Mouse (Mus musculus): ENCODE data around the gene Cst8. TPM values are rescaled to one million over a fixed set of nuclear protein-coding genes. Genes with fewer than 3 reads are reported as not detected.
A peak's percentile ranks its signal among the peaks of the same experiment; 100 is the strongest.
"Not testable (repeated sequence)": the region's sequence is repeated elsewhere in the genome, so short reads cannot be mapped to it uniquely, and the experiment has no call there.

Cst8 gene
- not detected in 2 replicates for polyA plus RNA-seq (2011; ENCODE audit: insufficient read depth, insufficient read length, low read depth, missing spikeins)

DNA sequence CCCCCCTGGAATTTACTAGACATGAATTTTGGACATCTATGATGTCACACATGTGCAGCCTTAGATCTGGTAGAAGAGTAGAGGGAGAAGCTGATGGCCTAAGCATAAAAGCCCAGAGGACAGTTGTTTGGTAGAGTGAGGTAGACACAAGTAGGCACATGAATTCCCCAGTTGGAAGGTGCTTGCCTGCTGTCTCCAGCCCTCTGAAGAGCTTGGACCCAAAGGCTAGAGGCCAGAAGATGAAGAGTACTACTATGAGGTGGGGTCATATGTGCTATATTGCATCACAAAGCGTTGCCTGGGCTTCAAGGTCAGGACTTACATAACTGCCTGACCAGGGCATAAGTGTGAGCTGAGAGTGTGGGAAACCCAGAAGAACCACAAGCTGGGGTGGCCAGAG is at the start of gene Cst8:
Gene Cst8, plus strand, starts transcription at position 301 of the 400 bp plus-strand sequence.
- Histone ChIP-seq H3K9ac (ENCODE audit: low read depth, poor library complexity, severe bottlenecking) (no peak within 1 kb of the TSS), H3K27ac (ENCODE audit: insufficient read depth, low read length) (no peak within 1 kb of the TSS), H3K9me3 (replicated peaks; ENCODE audit: control insufficient read depth, insufficient read depth, low read length, poor library complexity, severe bottlenecking) (no peaks in the 10 kb centered on the region), H3K4me1 (ENCODE audit: control insufficient read depth, insufficient read depth, low read length) (no peaks in the 10 kb centered on the region), H3K4me3 (ENCODE audit: low read depth, low read length) (no peak within 1 kb of the TSS), H3K27me3 (ENCODE audit: control insufficient read depth, insufficient read depth, low read length, poor library complexity, severe bottlenecking) (no peaks in the 10 kb centered on the region), H3K36me3 (ENCODE audit: control insufficient read depth, insufficient read depth, low read length, poor library complexity, severe bottlenecking) (no peaks in the 10 kb centered on the region)
- no peak for TF ChIP-seq CTCF (IDR thresholded peaks at IDR 0.05; ENCODE audit: low read depth, low read length)
- TF ChIP-seq POLR2A (IDR thresholded peaks at IDR 0.05; ENCODE audit: insufficient read depth, low read length) = no peak
- TF ChIP-seq EP300 (IDR thresholded peaks at IDR 0.05; ENCODE audit: insufficient read depth, low read depth, low read length) = no peak

- H3K27me3 ChIP-seq (ENCODE audit: control insufficient read depth, insufficient read depth, low read length, poor library complexity, severe bottlenecking) = no peaks in the 10 kb centered on the region
- TF ChIP-seq EP300 (IDR thresholded peaks at IDR 0.05; ENCODE audit: insufficient read depth, low read depth, low read length) = no peak
- no peaks in the 10 kb centered on the region for H3K4me1 ChIP-seq (ENCODE audit: control insufficient read depth, insufficient read depth, low read length)
- H3K27ac ChIP-seq (ENCODE audit: insufficient read depth, low read length) = no peak within 1 kb of the TSS
- no peaks in the 10 kb centered on the region for H3K9me3 ChIP-seq (replicated peaks; ENCODE audit: control insufficient read depth, insufficient read depth, low read length, poor library complexity, severe bottlenecking)
- H3K4me3 ChIP-seq (ENCODE audit: low read depth, low read length) = no peak within 1 kb of the TSS
- no peaks in the 10 kb centered on the region for H3K36me3 ChIP-seq (ENCODE audit: control insufficient read depth, insufficient read depth, low read length, poor library complexity, severe bottlenecking)
- no peak within 1 kb of the TSS for H3K9ac ChIP-seq (ENCODE audit: low read depth, poor library complexity, severe bottlenecking)
Observed at GRCm38 (mm10) chr2:148750058-148750457, 48.5 kb upstream of the Cst8 start, which contains the start of gene Cstl1. TSS of gene Cstl1 (plus strand) at chr2:148750358.

DNA sequence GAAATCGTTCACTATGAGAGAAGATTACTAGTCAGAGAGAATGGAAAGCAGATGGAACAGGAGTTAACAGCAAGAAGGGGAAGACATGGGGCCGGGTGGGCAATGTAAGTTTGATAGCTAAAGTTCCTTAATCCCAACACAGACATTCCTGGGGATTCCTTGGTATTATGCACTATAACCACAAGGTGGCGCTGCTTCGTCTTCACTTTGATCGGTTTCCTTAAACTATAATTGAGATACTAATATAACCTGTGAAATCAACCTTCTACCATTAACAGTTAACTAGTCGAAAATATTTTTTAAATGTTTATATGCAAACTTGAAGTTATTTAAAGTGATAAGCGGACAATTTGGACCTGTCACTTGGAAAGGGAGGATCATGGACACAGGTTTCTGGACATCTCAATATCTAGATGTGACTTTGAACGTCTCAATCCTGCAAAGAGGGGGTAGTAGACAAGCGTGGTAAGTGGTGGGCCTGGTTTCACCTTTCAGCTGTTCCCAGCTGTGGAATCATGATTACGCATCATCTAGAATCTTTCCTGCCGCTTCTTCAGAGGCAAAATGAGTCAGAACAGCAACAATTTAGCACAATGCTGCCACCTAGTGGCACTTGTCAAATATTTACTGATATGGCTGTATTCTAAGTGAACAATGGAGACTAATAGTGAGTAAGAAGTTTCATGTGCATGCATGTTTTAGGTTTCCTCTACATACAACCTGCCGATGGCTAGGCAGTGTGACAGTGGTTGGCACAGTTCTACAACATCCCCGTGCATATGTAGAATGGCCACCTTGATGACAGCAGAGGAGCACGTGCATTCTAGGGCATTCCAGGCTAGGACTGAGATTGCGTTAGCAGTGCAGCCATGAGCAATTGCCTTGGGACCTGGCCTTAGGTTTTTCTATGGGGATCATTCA is 46.4 kb upstream of the Cst8 start:
- Histone ChIP-seq H3K27ac (ENCODE audit: insufficient read depth, low read length) (no peak overlapping the region), H3K4me1 (ENCODE audit: control insufficient read depth, insufficient read depth, low read length) (no peaks in the 10 kb centered on the region), H3K9me3 (replicated peaks; ENCODE audit: control insufficient read depth, insufficient read depth, low read length, poor library complexity, severe bottlenecking) (no peaks in the 10 kb centered on the region), H3K4me3 (ENCODE audit: low read depth, low read length) (peak overlapping the region; percentile 38), H3K27me3 (ENCODE audit: control insufficient read depth, insufficient read depth, low read length, poor library complexity, severe bottlenecking) (no peaks in the 10 kb centered on the region), H3K9ac (ENCODE audit: low read depth, poor library complexity, severe bottlenecking) (no peak overlapping the region), H3K36me3 (ENCODE audit: control insufficient read depth, insufficient read depth, low read length, poor library complexity, severe bottlenecking) (no peaks in the 10 kb centered on the region)
- TF ChIP-seq EP300 (IDR thresholded peaks at IDR 0.05; ENCODE audit: insufficient read depth, low read depth, low read length) (no peak), CTCF (IDR thresholded peaks at IDR 0.05; ENCODE audit: low read depth, low read length) (no peak), POLR2A (IDR thresholded peaks at IDR 0.05; ENCODE audit: insufficient read depth, low read length) (no peak)

GRCm38 (mm10) chr2:148754310-148754846 is 44.2 kb upstream of the Cst8 start:
- no peak for TF ChIP-seq EP300 (IDR thresholded peaks at IDR 0.05; ENCODE audit: insufficient read depth, low read depth, low read length)
- TF ChIP-seq POLR2A (IDR thresholded peaks at IDR 0.05; ENCODE audit: insufficient read depth, low read length) = no peak
- no peak for TF ChIP-seq CTCF (IDR thresholded peaks at IDR 0.05; ENCODE audit: low read depth, low read length)
- Histone ChIP-seq H3K27me3 (ENCODE audit: control insufficient read depth, insufficient read depth, low read length, poor library complexity, severe bottlenecking) (no peaks in the 10 kb centered on the region), H3K4me3 (ENCODE audit: low read depth, low read length) (no peak overlapping the region), H3K9me3 (replicated peaks; ENCODE audit: control insufficient read depth, insufficient read depth, low read length, poor library complexity, severe bottlenecking) (no peaks in the 10 kb centered on the region), H3K36me3 (ENCODE audit: control insufficient read depth, insufficient read depth, low read length, poor library complexity, severe bottlenecking) (no peaks in the 10 kb centered on the region), H3K27ac (ENCODE audit: insufficient read depth, low read length) (no peak overlapping the region), H3K9ac (ENCODE audit: low read depth, poor library complexity, severe bottlenecking) (no peak overlapping the region), H3K4me1 (ENCODE audit: control insufficient read depth, insufficient read depth, low read length) (no peaks in the 10 kb centered on the region)

GRCm38 (mm10) chr2:148763648-148764388 is 34.8 kb upstream of the Cst8 start:
- no peaks in the 10 kb centered on the region for H3K4me1 ChIP-seq (ENCODE audit: control insufficient read depth, insufficient read depth, low read length)
- no peak overlapping the region for H3K9ac ChIP-seq (ENCODE audit: low read depth, poor library complexity, severe bottlenecking)
- no peak overlapping the region for H3K27ac ChIP-seq (ENCODE audit: insufficient read depth, low read length)
- no peak for TF ChIP-seq POLR2A (IDR thresholded peaks at IDR 0.05; ENCODE audit: insufficient read depth, low read length)
- no peak for TF ChIP-seq CTCF (IDR thresholded peaks at IDR 0.05; ENCODE audit: low read depth, low read length)
- no peak for TF ChIP-seq EP300 (IDR thresholded peaks at IDR 0.05; ENCODE audit: insufficient read depth, low read depth, low read length)
- H3K4me3 ChIP-seq (ENCODE audit: low read depth, low read length) = no peak overlapping the region
- H3K36me3 ChIP-seq (ENCODE audit: control insufficient read depth, insufficient read depth, low read length, poor library complexity, severe bottlenecking) = no peaks in the 10 kb centered on the region
- no peaks in the 10 kb centered on the region for H3K9me3 ChIP-seq (replicated peaks; ENCODE audit: control insufficient read depth, insufficient read depth, low read length, poor library complexity, severe bottlenecking)
- H3K27me3 ChIP-seq (ENCODE audit: control insufficient read depth, insufficient read depth, low read length, poor library complexity, severe bottlenecking) = no peaks in the 10 kb centered on the region

DNA sequence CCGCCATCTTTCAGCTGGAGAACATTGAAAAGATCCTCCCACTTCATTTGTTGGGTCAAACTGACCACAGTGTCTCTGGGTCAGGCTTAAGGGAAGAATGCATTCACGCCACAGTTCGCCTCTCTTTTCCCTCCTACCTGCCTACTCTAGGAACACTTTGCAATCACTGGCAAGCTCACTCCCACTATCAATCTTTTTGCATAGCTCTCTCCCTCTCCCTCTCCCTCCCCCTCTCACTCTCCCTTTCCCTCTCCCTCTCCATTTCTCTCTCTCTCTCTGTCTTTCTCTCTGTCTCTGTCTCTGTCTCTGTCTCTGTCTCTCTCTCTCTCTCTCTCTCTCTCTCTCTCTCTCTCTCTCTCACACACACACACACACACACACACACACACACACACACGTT is 27.2 kb upstream of the Cst8 start, which contains the start of gene Cst11:
Gene Cst11, minus strand, starts transcription at position 101 of the 400 bp plus-strand sequence.
- H3K4me1 ChIP-seq (ENCODE audit: control insufficient read depth, insufficient read depth, low read length); H3K36me3 ChIP-seq (ENCODE audit: control insufficient read depth, insufficient read depth, low read length, poor library complexity, severe bottlenecking); H3K27ac ChIP-seq (ENCODE audit: insufficient read depth, low read length); H3K9me3 ChIP-seq (replicated peaks; ENCODE audit: control insufficient read depth, insufficient read depth, low read length, poor library complexity, severe bottlenecking); H3K9ac ChIP-seq (ENCODE audit: low read depth, poor library complexity, severe bottlenecking); H3K27me3 ChIP-seq (ENCODE audit: control insufficient read depth, insufficient read depth, low read length, poor library complexity, severe bottlenecking); H3K4me3 ChIP-seq (ENCODE audit: low read depth, low read length): not testable (repeated sequence)

All from ES-Bruce4 (cell line).